Mouse (Mus musculus) adrenal gland, postnatal 14 days (tissue): ENCODE results near the gene Olfr452. TPM values are rescaled to one million over a fixed set of nuclear protein-coding genes. Genes with fewer than 3 reads are reported as not detected.

Experiments used
- DNase-seq: peaks from one replicate; pipeline ENCODE4 v3.0.0; 2021; ENCODE audit warnings: mixed read lengths
- long read RNA-seq, 2 experiments: library from polyadenylated mRNA; stranded (forward); transcript quantifications; one replicate each; pipeline ENCODE4 v2.0.0; 2021
- total RNA-seq: library from RNA; stranded (reverse); gene quantifications from 2 replicates; pipeline ENCODE4 v1.2.3, GENCODE M21; 2021

The Olfr452 gene
- not detected in 2 replicates for total RNA-seq
- long read RNA-seq, experiment 1: 0 reads
- long read RNA-seq, experiment 2: 0 reads

DNA sequence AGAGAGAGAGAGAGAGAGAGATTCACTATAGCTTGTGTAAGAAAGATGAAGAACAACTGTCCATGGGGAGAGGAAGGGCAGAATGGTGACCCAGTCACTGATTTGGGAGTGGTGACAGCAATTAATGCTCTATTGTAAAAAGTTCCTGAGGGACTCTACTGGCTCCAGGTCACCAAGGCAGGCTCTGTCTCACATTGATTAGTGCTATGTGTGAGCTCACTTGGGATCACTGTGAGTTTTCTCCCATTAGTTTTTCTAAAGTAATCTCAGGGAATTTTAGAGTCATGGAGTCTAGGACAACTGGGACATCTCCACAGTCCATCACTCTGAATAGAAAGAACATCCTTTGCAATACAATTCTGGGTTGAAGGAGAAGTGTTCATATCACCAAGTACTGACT, at the start of gene Olfr452:
TSS of gene Olfr452 (plus strand) at position 301 of the 400 bp plus-strand sequence.
- DNase-seq: no peak

DNA sequence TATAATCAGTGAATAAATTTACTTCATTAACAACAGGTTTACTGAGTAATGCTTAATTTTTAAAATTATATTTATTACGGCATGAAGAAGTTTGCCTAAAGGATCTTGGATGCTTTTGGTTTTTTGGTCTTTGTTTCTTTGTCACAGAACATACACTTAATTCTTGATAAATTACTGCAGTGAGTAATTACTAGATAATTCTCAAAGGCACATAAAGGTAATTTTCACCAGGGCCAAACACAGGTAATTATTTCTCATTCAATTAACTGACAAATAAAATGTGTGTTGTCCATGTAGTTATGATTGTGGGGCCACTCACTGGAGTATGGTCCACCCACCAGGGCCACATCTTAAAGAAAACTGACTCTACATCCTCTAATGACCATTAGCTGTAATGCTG, 45.8 kb upstream of the Olfr452 start, which contains the start of gene Olfr453:
TSS of gene Olfr453 (plus strand) at position 301 of the 400 bp plus-strand sequence.
- no peak for DNase-seq

DNA sequence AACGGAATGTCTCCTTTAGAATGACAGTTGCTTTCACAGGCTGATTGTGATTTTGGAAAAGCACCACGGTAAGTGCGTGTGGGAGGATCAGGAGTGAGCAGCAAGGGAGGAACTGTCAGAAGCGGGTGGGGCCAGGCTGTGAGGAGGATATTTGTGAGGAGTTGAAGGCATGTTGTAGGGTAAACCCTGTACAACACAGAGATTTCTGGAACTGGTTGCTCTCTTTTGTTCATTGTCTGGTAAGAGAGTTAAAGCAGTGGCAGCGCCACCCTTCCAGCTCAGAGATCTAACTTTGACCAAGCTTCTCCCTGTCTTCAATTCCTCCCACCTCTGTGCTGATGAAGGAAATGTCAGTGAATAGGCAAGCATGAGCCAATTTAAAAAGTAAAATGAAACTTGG, 42.6 kb upstream of the Olfr452 start:
- DNase-seq: no peak

DNA sequence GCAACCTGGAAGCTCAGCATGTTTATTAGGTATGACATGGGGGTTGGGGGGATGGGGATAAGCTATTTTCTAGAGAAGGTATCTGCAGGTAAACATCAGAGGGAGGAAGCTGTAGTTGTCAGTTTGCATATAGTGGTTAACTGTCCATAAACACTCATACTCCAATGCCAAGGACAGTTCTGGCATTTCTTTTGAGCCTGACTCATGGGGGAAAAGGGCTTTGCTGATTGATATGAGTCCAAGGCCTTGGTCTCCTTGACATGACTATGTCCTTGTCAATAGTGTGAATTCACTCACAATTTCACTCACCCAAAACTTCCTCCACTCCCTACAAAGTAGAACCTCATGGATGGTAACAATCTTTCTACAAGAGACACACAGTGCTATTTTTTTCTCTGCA, 37.0 kb upstream of the Olfr452 start:
- no peak for DNase-seq

DNA sequence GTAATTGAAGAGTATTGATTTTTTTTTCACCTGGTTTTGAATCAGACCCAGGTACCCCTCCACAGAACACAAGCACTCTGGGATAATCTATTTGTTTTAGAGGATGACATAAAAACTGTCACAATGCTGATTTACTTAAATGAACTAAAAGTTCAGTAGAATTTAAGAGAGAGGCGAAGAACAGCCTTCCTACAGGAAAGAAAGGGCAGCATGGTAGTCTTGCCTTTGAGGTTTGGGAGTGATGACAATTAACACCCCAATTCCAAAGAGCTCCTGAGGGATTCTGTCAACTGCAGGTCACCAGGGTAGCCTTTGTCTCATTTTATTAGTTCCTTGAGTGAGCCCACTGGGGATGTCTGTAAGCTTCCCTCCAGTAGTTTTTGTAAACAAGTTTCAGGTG, 28.8 kb upstream of the Olfr452 start, which contains the start of gene Olfr38:
TSS of gene Olfr38 (plus strand) at position 301 of the 400 bp plus-strand sequence.
- no peak for DNase-seq

DNA sequence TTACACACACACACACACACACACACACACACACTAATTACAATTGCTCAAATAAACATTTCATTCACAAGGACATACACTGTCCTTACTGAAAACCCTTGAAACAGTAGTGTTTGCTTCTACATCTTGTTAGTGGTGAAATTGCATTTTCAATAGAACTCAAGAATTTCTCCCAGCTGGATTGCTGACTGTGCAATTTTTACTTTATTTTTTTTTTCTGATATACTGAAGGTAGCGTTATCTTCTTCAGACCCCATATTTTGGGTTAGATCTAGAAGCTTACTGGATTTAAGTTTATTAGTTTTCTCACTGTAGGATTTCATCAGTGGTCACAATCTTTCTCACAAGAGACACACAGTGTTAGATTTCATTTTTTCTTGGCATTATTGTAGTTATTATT, 7.8 kb upstream of the Olfr452 start:
- DNase-seq: no peak

DNA sequence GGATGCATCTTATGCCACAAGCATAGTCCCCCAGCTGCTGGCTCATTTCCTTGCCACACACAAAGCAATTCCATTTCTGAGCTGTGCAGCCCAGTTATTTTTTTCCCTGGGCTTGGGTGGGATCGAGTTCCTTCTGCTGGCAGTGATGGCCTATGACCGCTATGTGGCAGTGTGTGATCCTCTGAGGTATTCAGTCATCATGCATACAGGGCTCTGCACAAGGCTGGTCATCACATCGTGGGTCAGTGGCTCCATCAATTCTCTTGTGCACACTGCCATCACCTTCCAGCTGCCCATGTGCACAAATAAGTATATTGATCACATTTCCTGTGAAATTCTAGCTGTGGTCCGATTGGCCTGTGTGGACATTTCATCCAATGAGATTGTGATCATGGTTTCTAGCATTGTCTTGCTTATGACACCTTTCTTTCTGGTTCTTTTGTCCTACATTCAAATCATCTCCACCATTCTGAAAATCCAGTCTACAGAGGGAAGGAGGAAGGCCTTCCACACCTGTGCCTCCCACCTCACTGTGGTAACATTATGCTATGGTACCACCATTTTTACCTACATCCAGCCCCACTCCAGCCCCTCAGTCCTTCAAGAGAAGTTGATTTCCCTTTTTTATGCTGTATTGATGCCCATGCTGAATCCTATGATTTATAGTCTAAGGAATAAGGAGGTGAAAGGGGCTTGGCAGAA, 5.5 kb downstream of the Olfr452 start:
- DNase-seq: no peak

DNA sequence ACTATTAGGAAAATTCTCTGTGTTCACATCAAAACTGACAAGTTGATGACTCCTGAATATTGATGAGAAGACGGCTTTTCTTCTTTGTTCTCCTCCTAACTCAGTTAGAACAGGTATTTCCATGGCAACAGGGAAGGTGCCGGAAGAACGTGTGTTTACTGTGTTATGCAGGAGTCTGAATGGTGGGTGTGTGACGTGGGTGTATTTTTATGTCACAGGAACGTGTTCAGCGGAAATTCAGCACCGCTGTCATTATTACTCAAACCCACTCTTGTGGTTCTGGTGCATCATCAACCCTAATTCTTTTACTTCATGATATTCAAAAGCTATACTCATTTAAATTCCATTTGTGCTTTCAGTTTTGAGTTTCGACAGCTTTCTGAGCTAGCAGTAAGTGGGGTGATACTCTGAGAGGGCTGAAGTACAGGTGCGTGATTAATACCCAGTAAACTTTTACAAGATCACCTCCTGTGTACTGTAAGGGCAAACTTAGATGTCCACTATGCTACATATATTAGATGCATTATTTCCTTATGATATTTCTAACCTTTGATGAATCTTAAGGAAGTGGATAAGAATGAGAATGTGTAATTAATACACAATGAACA, 6.2 kb downstream of the Olfr452 start:
- DNase-seq: no peak

DNA sequence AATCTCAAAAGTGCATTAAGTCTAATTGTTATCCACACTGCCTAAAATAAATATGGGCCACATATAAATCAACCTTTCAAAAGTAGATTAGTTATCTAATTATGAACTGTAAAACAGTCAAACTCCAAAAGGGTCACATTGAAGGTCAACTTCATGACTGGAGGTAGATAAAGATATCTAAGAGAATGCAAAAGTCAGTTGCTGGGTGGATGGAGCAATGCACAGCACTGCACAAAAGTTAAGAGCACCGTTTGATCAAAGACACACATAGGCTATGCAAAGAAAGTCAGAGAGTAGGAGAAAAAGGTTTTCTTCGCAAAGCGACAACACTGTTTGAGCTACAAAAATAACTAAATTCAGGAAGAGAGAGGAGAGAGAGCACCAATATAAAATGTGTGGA, 10.1 kb downstream of the Olfr452 start:
- no peak for DNase-seq

DNA sequence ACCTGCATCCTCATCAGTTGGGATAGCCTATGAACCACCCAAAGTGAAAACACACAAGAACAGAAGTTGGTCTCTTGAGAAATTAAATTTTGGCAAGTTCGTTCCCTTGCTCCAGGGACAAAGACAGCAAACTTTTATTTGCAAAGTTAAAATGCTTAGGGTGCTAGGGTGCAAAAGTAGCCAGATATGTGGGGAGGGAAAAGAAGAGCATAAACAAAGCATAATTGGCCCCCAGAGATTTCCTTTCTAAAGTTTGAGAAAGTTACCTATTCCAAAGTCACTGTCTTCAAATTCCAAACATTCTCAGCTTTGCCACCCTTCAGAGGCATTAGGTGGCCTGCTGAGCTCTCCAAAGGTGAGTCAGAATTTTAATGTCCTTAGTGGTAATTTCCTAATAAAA, 26.7 kb downstream of the Olfr452 start, which contains the start of gene Olfr450:
TSS of gene Olfr450 (plus strand) at position 301 of the 400 bp plus-strand sequence.
- no peak for DNase-seq

DNA sequence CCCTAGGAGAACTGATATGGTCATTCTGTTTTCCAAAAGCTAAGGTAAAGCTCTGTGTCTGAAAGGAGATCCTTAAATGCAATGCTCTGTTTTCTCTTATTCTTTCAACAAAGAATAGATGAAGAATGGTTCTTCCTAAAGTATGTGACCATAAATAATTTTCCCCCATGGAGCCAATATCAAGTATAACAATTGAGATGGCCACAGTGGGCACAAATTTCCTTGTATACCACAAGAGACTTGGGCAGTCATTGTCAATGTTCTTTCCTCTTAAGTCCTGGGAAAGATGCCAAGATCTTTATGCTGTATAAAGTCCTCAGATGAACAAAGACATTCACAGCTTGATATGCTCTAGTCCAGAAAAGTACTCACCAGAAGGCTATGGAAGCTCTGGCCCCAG, 49.2 kb downstream of the Olfr452 start, which contains the start of gene Olfr449:
TSS of gene Olfr449 (plus strand) at position 301 of the 400 bp plus-strand sequence.
- no peak for DNase-seq

Other genes starting within 250 kb of the Olfr452 start
- gene Olfr455, start 237.5 kb upstream of the Olfr452 start, total RNA-seq: not detected in 2 replicates
- not detected in 2 replicates for gene Tcaf3, start 187.4 kb upstream of the Olfr452 start, total RNA-seq
- 9.1 and 9.6 TPM in 2 replicates for gene Tcaf2, start 139.8 kb upstream of the Olfr452 start, total RNA-seq
- gene Tcaf1, start 75.0 kb upstream of the Olfr452 start, total RNA-seq: 57.6 and 59.4 TPM in 2 replicates
- not detected in 2 replicates for gene Olfr453, start 45.7 kb upstream of the Olfr452 start, total RNA-seq
- gene Olfr38, start 28.7 kb upstream of the Olfr452 start, total RNA-seq: not detected in 2 replicates
- not detected in 2 replicates for gene Olfr450, start 26.8 kb downstream of the Olfr452 start, total RNA-seq
- not detected in 2 replicates for gene Olfr449, start 49.3 kb downstream of the Olfr452 start, total RNA-seq
- gene Olfr448, start 105.3 kb downstream of the Olfr452 start, total RNA-seq: not detected in 2 replicates
- not detected in 2 replicates for gene Olfr447, start 123.8 kb downstream of the Olfr452 start, total RNA-seq
- gene Olfr446, start 136.3 kb downstream of the Olfr452 start, total RNA-seq: not detected in 2 replicates
- not detected in 2 replicates for gene Olfr444, start 164.0 kb downstream of the Olfr452 start, total RNA-seq